Mouse (Mus musculus) retina, postnatal 1 day (tissue): ENCODE data around the gene Lhx3.

Source experiments
- DNase-seq: peaks from one replicate; pipeline ENCODE4 v3.0.0-alpha.2; 2012

The Lhx3 gene

DNA sequence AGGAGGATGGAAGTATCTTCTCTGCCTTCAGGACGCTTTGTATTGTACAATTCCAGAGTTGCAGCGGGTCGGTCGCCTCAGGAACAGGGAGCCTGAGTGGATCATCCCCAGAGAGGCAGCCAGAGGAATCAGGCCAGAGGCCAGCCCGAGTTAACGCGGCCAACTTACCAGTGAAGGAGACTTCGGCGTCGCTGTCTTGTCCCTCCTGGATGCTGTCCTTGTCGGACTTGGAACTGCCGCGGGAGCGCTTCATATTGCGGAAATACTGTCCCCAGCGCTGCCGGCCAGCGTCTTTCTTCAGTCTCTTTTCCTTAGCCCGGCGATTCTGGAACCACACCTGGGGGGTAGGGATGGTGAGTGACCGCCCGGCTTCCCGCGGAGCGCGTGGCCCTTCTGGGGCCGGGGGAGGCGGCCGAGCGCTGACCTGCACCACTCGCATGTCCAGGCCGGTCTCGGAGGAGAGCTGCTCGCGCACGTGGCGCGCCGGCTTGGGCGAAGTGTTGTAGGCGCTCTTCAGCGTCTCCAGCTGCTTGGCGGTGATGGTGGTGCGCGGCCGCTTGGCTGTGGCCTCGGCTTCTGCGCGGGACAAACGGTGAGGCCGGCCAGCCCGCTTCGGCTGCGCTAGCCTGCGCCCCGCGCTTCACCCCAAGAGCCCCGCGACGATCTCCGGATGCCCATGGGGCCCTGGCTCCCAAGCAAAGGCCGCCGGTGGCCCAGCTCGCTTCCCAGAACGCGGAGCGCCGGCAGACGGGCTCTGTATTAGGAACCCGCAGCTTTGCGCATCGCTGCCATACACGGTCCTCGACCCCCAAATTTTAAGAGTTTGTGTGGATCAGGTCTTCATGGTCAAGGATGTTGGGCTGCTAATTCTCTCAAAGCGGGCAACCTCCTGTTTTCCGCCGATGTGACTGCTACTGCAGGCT, 5.9 kb downstream of the Lhx3 start:
- peak; percentile 32 for DNase-seq

DNA sequence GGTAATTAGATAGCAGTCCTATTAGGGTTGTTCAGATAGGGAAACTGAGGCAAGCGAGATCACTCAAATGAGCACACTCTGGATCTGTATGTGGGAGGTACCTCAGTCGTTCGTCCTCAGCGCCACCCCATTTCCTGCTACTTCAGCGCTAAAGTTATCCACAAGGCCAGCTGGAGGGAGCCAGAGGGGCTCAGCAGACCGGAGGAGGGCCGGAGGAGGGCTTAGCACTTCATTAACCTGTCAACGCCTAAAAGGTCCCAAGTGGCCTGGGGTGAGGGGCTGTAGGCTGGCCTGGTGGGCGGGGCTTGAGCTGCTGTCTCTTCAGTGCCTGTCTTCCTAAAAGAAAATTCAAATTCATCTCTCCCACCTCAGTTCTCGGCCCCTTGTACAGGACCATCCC, 9.6 kb downstream of the Lhx3 start:
- DNase-seq, result no peak

DNA sequence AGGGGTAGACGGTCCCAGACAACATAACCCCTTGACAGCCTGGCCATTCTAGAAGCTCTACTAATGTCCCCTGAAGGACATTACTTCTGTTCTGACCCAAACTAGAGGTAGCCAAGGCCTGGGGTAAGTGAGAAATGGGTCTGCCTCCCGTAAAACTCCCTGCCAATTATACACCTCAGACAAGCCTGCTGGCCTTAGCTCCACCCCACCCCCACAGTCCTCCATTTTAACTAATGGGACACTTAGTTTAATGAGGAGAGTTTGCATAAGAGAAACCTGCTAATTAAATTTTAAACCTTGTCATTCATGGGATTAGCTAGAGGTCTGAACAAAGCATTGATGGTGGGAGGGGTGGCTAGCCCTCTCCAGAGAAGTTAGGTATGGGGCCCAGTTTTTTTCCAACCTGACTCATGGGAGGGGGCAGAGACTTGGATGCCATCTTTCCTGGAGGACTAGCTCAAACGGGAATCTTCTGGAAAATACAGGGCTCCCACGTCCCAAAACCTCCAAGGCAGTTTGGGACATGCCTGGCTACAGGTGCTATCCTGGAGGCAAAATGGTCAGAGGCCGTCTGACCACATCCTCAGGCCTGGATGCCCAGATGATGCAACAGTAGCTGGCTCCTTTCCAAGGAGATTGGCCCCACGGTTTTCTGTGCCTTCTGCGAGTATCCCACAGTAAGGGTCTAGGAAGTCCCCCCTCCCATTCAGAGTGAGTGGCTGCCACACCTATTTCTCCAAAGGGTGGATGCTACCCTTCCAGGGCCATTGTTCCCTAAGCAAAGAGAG, 13.3 kb downstream of the Lhx3 start:
- DNase-seq, result peak; percentile 49

DNA sequence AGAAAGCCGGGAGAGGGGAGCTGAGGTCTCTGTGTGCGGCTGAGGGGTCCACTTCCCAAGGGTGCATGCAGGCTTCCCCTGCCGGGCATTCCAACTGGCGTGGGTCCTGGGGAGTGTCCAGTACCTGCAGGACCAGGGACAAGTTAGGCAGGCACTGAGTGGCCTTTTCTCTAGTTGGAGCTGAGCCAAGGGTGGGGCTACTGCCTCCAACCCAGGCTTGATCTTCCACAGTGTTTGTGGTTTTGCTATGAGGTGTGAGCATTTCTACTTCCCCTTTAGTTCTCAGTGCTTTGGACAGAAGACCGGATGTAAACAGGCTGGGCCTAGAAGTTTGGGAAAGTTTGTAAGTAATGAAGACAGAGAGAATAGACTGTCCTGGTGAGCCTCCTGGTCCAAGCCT, 19.6 kb downstream of the Lhx3 start:
- DNase-seq, result no peak

DNA sequence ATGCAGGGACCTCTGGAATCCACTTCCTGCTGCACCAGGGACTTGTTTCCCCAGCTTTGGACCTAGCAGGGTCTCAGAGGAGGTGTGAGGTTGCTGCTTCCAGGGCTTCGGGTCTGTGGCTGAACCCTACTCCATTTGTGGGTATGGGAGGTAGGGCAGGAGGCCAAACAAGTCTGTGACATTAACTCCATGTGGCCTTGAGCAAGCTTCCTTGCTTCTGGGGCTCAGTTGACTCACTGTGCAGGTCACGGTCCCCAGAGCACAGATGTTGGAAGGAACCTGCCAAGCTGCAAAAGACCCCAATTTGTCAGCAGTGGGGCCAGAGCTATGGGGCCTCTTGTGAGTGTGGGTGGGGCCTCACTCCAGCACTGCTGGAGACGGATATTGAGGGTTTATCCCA, 23.7 kb downstream of the Lhx3 start:
- DNase-seq, result no peak

DNA sequence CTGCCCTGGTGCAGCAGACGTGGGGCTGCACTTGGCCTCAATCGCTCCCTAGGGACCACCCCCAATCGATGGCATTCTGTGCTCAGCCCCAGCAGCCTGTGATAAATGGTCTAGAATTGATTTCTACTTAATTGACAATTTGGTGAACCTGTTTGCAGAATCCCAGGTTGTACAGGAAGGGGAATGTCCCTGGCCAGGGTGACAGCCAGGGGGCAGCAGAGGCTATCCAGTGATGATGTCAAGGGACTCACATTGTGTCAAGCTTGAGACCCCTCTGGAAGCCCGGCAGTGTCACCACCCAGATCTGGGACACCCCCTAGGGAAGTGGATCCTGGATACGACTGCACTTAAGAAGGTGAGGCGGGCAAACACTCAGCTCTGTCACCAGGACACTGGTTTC, 25.4 kb downstream of the Lhx3 start:
- peak; percentile 74 for DNase-seq

DNA sequence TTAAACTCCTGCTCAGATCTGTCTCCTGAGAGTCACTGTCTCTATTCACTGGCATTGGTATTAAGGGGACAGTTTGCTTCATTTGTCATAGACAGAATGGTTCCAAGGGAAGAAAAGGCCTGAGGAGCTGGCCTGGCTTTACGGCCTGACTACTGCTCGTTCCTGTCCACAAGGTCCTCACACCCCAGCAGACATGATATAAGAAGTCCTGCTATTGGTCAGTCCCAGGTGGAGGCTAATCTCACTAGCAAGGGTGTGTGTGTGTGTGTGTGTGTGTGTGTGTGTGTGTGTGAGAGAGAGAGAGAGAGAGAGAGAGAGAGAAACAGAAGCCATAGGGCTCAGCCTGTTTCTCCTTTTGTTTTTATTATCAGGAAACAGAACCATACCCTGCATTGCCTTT, 30.9 kb downstream of the Lhx3 start:
- DNase-seq, result peak; percentile 30

DNA sequence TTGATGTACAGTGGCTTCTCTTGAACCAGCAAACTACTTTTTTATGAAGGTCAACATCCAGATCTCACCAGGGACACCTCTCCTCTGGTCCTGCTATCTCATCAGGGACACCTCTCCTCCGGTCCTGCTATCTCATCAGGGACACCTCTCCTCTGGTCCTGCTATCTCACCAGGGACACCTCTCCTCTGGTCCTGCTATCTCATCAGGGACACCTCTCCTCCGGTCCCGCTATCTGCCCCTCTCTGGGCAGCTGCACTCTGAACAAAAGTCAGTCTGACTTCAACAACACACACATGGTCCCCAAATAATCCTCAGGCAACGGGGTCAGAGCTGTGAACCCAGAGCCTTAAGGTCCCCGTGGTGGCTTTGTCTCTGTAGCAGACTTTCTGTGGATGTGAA, 31.4 kb downstream of the Lhx3 start:
- DNase-seq, result no peak

DNA sequence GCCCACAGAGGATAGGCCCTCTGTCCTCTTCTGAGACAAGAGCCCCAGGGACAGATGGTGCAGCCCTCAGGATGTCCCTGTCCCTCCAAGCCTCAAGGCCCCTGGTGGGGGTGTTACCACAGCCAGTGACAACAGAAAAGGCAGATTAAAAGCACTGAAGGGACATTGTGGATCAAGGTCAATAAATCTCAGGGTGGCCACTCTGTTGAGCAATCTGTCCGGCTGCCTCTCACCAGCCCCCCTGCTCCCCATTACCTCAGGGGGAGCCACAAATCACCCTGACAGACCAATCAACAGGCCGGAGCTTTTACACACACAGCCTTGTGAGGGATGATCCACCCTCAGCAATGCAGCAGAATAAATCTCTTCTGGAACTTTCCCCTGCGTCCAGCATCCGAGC, 32.9 kb downstream of the Lhx3 start:
- peak; percentile 54 for DNase-seq

DNA sequence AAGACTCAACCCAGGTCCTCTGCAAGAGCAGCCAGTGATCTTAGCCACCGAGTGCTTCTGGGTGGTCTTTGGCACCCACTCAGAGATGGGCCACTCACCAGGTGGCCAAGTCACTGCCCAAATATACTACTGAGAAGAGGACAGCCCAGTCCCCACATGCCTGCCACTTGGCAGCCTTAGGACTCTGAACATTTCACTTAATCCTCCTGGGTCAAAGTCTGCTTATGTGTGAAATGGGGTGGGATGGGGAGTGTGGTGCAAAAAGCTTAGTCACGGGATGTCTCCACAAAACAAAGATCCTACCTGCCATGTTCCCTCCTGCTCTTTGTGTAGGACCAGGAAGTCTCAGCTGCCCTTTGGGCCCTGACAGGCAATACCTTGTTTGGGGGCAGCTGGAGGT, 35.9 kb downstream of the Lhx3 start:
- no peak for DNase-seq

DNA sequence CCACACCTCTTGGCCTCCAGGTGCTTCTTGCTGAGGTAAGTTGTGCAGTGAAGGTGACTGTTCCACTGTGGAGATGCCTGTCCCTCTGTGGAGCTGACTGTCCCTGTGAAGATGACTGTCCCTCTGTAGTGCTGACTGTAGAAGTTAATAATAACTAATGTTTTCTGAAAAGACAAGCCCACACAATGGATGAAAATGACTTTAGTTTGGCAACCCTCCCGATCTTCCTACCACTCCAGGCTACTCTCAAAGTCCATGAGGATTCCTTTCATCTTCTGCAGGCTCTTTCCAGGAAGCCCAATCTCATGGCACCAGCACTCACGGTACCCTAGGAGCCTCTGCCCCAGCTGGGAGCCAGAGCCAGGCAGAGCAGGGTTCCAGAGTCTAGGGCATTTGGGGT, 37.7 kb downstream of the Lhx3 start:
- DNase-seq, result no peak

DNA sequence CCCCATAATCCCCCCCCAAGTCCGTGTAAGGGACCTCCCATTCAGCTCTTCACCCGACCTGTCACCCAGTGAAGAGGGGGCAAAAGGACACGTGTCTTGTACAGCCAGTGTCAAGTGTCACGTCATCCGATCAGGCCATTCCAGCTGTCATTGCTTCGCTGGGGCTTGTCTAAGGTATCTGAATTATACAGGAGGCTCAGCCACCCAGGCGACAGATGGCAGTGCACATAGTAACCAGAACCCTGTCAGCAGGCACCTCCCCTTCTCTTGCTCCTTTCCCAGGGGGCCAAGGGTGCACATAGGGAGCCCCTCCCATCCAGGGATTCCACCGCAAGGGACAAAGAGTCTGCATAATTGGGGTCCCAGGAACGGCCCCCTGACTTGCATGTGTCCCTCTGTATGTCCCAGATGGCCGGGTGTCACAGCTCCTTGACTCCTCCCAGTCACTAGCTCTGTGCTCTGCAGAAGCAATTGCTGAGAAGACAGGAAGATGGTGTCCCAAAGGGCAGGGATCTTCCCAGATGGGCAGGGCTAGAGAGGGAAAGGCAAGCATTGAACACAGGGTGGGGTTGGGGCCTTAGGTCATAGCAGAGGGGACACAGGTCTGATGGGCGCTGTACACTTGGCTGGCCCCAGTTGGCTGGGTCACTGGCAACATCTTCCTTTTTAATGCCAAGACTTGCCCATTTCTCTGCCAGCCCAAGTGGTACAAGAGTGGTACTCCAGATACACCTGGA, 39.1 kb downstream of the Lhx3 start:
- peak; percentile 73 for DNase-seq

DNA sequence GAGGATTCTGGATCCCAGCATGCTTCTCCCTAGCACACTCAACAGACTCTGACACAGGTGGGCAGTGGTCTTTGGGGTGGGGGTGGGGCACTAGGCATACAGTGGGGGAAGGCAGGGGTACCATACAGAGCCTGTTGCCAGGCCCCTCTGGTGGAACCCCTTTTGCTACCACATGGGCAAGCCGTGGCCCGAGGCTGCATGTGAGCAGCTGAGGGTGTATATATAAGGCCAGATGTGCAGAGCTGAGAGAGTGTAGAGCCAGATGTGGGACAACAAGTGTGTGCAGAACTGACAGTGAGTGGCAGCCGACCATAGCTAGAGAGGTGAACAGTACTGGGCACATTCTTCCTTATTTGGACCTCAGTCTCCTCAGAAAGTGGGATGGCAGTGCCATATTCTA, 41.2 kb downstream of the Lhx3 start:
- DNase-seq, result no peak

DNA sequence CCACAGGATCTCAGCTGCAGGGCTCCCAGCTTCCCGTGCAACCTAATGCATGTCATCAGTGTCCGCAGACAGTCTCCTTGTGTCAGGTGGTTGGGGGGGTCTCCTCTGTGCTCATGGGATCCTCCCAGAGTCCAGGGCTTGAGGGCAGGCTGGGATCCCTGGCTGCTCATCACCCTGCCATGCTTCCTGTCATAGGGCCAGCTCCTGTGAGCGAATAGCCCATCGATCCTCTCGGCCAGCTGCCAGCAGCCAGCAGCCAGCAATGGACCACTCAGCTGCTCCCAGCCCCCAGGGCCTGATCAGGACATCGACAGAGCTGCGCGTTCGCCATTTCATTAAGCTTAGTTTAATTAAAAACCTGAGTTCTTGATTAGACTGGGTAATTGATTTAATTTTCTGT, 50.0 kb downstream of the Lhx3 start:
- DNase-seq, result no peak

DNA sequence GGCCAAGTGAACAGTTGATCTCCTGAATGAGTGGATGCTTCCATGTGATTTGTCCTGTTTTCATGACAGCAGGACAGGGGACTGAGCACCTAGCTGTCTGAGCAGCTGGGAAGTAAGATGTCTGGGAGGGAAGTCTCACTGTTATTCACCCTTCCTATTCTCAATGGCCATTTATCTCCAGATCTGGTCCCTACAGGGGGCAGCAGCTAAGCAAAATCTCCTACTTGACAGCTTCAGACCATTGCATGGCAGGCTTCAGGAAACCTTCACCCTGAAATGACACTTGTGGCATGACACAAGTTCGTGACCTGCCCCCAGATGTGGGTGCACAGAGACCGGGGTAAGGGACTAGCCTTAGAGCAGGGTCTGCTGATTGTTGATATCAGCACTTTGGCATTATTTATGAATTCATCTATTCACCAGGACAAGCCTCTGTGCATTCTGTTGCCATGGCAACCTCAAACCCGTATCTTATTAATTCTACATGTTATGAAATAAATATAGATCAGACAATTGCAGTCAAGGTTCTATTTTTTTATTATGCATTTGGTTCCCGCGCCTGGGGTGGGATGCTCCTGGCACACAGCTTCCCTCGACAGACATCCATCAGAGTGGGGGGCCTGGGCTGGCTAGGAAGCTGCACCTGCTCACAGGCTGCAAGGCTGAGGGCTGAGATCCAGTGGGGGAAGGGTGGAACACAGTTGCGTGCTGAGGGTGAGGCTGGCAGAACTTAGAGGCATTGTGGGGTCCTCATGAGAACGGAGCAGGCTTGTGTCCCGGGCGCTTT, 51.7 kb downstream of the Lhx3 start:
- no peak for DNase-seq

DNA sequence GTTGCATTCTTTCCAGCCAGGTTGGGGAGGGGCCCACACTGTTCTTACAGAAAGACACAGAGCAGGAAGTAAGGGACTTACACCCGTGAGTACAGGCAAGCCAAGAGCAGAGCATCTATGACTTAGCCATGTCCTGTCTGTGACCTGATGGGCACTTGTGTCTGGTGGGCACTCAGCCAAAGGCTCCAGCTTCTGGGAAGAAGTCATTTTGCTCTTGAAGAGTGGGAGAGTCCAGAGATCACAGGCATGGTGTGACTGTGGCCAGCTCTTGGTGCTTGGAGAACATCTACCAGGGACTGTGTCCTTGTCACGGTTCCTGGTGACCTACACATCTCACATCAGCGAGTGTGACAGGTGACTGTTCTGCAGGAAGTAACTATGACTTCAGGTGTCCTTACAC, 52.4 kb downstream of the Lhx3 start:
- no peak for DNase-seq

DNA sequence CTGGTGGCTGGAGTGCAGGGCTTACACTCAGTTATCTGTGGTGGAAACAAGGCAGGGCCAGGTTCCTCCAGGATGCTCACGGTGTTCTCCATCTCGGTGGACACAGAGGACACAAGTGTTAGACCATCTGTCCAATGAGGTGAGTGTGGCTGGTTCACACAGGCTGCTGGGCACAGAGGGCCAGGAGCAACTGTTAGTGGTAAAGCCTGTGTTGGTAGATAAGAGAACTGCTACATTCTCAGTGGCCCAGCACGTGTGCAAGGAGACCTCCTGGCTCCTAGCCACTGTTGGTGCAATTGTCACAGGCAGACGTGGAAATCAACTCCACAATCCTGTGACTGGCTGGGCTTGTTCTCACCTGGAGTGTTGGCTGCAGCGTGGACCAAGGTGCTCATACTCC, 53.5 kb downstream of the Lhx3 start:
- DNase-seq, result no peak

DNA sequence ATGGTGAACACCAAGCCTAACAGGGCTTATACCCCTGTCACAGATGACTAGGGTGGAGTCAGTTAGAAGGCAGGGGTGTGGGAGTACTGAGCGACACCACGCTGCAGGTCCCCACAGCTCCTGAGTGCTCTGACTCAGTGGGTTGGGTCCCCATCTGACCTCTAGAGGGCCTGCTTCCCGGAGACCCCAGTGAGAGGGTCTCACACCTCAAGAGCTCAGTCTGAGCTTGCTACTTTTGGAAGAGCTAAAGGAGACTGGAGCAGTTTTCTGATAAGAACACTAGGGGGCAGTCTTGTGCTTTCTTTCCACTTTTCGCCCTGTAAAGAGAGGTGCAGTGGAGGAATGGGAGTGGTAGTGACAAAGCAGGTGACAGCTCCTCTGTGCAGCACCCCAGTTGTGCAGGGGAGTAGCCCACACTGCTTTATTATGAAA, 54.2 kb downstream of the Lhx3 start:
- peak; percentile 85 for DNase-seq

DNA sequence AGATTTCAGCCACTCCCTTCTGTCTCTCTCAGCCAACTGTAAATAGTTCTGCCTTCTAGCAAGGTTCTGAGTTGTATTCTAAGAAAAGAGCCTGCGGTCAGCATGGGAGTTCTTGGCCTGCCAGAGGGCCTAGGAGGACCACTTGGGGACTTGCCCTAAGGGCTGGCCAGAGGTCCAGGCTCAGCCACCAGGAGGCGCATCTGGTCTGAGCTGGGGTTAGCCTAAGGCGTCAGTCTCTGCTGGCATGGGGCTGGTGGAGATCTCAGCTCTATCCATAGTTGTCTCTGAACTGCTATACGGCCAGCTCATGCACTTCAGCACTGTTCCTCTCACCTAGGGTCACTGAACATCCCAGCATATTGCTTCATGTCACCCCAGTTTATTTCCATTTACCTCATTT, 54.8 kb downstream of the Lhx3 start:
- DNase-seq, result peak; percentile 51
